Mouse (Mus musculus) limb, embryonic 15.5 days (tissue): ENCODE results near the gene AC124502.3. TPM values are rescaled to one million over a fixed set of nuclear protein-coding genes. Genes with fewer than 3 reads are reported as not detected.
A peak's percentile ranks its signal among the peaks of the same experiment; 100 is the strongest.

ENCODE experiments used
- ATAC-seq: fragments of 200-750 bp; cut with Nextera tagmentation; 2 replicates; pipeline ENCODE4 v1.8.0; 2017; ENCODE audit warnings: low read depth, moderate TSS enrichment; ENCODE audit not compliant: insufficient number of reproducible peaks, low FRiP score, low TSS enrichment
- H3K27ac ChIP-seq: fragments of 300-500 bp; sonication (generic); 2 replicates; pipeline ENCODE4 v1.5.1; 2015; ENCODE audit warnings: moderate library complexity, mild to moderate bottlenecking, inconsistent platforms
- H3K27me3 ChIP-seq: fragments of 300-500 bp; sonication (generic); 2 replicates; pipeline ENCODE4 v1.6.1; 2015; ENCODE audit warnings: inconsistent platforms
- H3K36me3 ChIP-seq: fragments of 300-500 bp; sonication (generic); 2 replicates; pipeline ENCODE4 v1.6.1; 2015; ENCODE audit warnings: inconsistent platforms
- H3K4me1 ChIP-seq: fragments of 300-500 bp; sonication (generic); 2 replicates; pipeline ENCODE4 v1.6.1; 2015; ENCODE audit warnings: inconsistent platforms
- H3K4me2 ChIP-seq: fragments of 300-500 bp; sonication (generic); 2 replicates; pipeline ENCODE4 v1.6.1; 2015; ENCODE audit warnings: mild to moderate bottlenecking, inconsistent platforms
- H3K4me3 ChIP-seq: fragments of 300-500 bp; sonication (generic); 2 replicates; pipeline ENCODE4 v1.5.1; 2015; ENCODE audit warnings: mild to moderate bottlenecking, inconsistent platforms
- H3K9ac ChIP-seq: fragments of 300-500 bp; sonication (generic); 2 replicates; pipeline ENCODE4 v1.6.1; 2015; ENCODE audit warnings: inconsistent platforms
- H3K9me3 ChIP-seq: fragments of 300-500 bp; sonication (generic); 2 replicates; pipeline ENCODE4 v1.6.1; 2016; ENCODE audit warnings: inconsistent platforms
- whole genome bisulfite sequencing: fragments of 180-500 bp; shearing (Covaris S2); methylation state at CpG from one replicate; pipeline ENCODE4 v1.1.7; 2015; 5-methylcytosine and 5-hydroxymethylcytosine counted together
- polyA plus RNA-seq: library from polyadenylated mRNA; unstranded; fragments of >200 nt; fragmentation: Nextera tagmentation; extraction: Ambion mirVana; gene quantifications from 2 replicates; pipeline ENCODE4 v1.2.1, GENCODE M21; 2015

Gene AC124502.3
- polyA plus RNA-seq, 1 experiment from 2014 or later = 2.5 TPM

- H3K4me1 ChIP-seq = peaks cover 61% of the 10 kb centered on the region
- no peak overlapping the region for H3K4me3 ChIP-seq
- ATAC-seq = no peak
- no peaks in the 10 kb centered on the region for H3K9me3 ChIP-seq
- peak overlapping the region; percentile 31; the same call in 1 of the 2 replicates for H3K4me2 ChIP-seq
- WGBS = under 1% methylated on average over 21 of the region's 21 CpGs
- H3K9ac ChIP-seq = no peak overlapping the region
- no peaks in the 10 kb centered on the region for H3K27me3 ChIP-seq
- peaks cover 37% of the 10 kb centered on the region for H3K36me3 ChIP-seq
- no peak overlapping the region for H3K27ac ChIP-seq
These were observed 55.5 kb downstream of the AC124502.3 start for GRCm38 (mm10) chr19:5094243-5094632.

- Histone ChIP-seq H3K27ac (no peak overlapping the region), H3K4me1 (peaks cover 61% of the 10 kb centered on the region), H3K9ac (no peak overlapping the region), H3K27me3 (no peaks in the 10 kb centered on the region), H3K4me3 (no peak overlapping the region), H3K9me3 (no peaks in the 10 kb centered on the region), H3K36me3 (peaks cover 44% of the 10 kb centered on the region), H3K4me2 (peak overlapping the region; percentile 31; the same call in 1 of the 2 replicates)
- WGBS = 41% methylated on average over 11 of the region's 11 CpGs
- ATAC-seq = no peak
These were observed 56.2 kb downstream of the AC124502.3 start for GRCm38 (mm10) chr19:5094746-5095417.

GRCm38 (mm10) chr19:5095887-5096474 lies 57.3 kb downstream of the AC124502.3 start:
- WGBS = 8% methylated on average over 9 of the region's 9 CpGs
- no peak overlapping the region for H3K4me2 ChIP-seq
- no peaks in the 10 kb centered on the region for H3K9me3 ChIP-seq
- H3K4me3 ChIP-seq = no peak overlapping the region
- H3K4me1 ChIP-seq = peaks cover 63% of the 10 kb centered on the region
- H3K36me3 ChIP-seq = peaks cover 47% of the 10 kb centered on the region
- no peak for ATAC-seq
- no peak overlapping the region for H3K27ac ChIP-seq
- no peaks in the 10 kb centered on the region for H3K27me3 ChIP-seq
- H3K9ac ChIP-seq = no peak overlapping the region

GRCm38 (mm10) chr19:5097521-5098362 lies 59.1 kb downstream of the AC124502.3 start:
- no peaks in the 10 kb centered on the region for H3K27me3 ChIP-seq
- peak overlapping the region; percentile 68 for H3K4me3 ChIP-seq
- H3K4me1 ChIP-seq = peaks cover 63% of the 10 kb centered on the region
- H3K36me3 ChIP-seq = peaks cover 46% of the 10 kb centered on the region
- peak overlapping the region; percentile 99 for H3K4me2 ChIP-seq
- peak overlapping the region; percentile 71 for H3K27ac ChIP-seq
- no peak for ATAC-seq
- H3K9me3 ChIP-seq = no peaks in the 10 kb centered on the region
- 7% methylated on average over 31 of the region's 31 CpGs for WGBS
- H3K9ac ChIP-seq = peak overlapping the region; percentile 80

GRCm38 (mm10) chr19:5098363-5099143 lies 59.9 kb downstream of the AC124502.3 start, which contains the start of gene Cnih2:
Cnih2 (minus strand) TSS chr19:5098521.
- Histone ChIP-seq H3K4me1 (peaks cover 63% of the 10 kb centered on the region), H3K27ac (peak within 1 kb of the TSS; percentile 71), H3K27me3 (no peaks in the 10 kb centered on the region), H3K9me3 (no peaks in the 10 kb centered on the region), H3K4me3 (peak within 1 kb of the TSS; percentile 68), H3K9ac (peak within 1 kb of the TSS; percentile 80), H3K4me2 (peak within 1 kb of the TSS; percentile 99), H3K36me3 (peaks cover 46% of the 10 kb centered on the region)
- 1% methylated on average over 38 of the region's 48 CpGs for WGBS
- peak; percentile 56; the same call in 1 of the 2 replicates for ATAC-seq

Other genes with a start within 250 kb of the AC124502.3 start
- 60.3 and 63.0 TPM in 2 replicates for gene Rbm4, start 245.0 kb upstream of the AC124502.3 start, polyA plus RNA-seq
- 31.2 and 31.5 TPM in 2 replicates for gene Gm21992, start 227.3 kb upstream of the AC124502.3 start, polyA plus RNA-seq
- 70.3 and 70.7 TPM in 2 replicates for gene Rbm14, start 227.3 kb upstream of the AC124502.3 start, polyA plus RNA-seq
- 63.7 and 63.9 TPM in 2 replicates for gene Ccs, start 199.6 kb upstream of the AC124502.3 start, polyA plus RNA-seq
- gene Ccdc87, start 199.5 kb upstream of the AC124502.3 start, polyA plus RNA-seq = 0.16 TPM in 1 of 2 replicates, not detected in the other
- gene Ctsf, start 183.8 kb upstream of the AC124502.3 start, polyA plus RNA-seq = 48.6 and 49.4 TPM in 2 replicates
- gene Actn3, start 161.0 kb upstream of the AC124502.3 start, polyA plus RNA-seq = 9.5 and 14.1 TPM in 2 replicates
- 9.9 and 11.4 TPM in 2 replicates for gene Zdhhc24, start 160.2 kb upstream of the AC124502.3 start, polyA plus RNA-seq
- 3.0 and 3.3 TPM in 2 replicates for gene Bbs1, start 132.3 kb upstream of the AC124502.3 start, polyA plus RNA-seq
- 127 and 135 TPM in 2 replicates for gene Dpp3, start 110.6 kb upstream of the AC124502.3 start, polyA plus RNA-seq
- 2.6 and 4.0 TPM in 2 replicates for gene Peli3, start 95.8 kb upstream of the AC124502.3 start, polyA plus RNA-seq
- 80.5 and 83.4 TPM in 2 replicates for gene Mrpl11, start 76.7 kb upstream of the AC124502.3 start, polyA plus RNA-seq
- not detected in 2 replicates for gene Npas4, start 48.6 kb upstream of the AC124502.3 start, polyA plus RNA-seq
- 4.4 and 5.2 TPM in 2 replicates for gene Slc29a2, start 15.0 kb upstream of the AC124502.3 start, polyA plus RNA-seq
- gene B4gat1, start 65 bp upstream of the AC124502.3 start, polyA plus RNA-seq = 45.1 and 47.9 TPM in 2 replicates
- 41.6 and 42.4 TPM in 2 replicates for gene Brms1, start 2.5 kb downstream of the AC124502.3 start, polyA plus RNA-seq
- gene Rin1, start 11.6 kb downstream of the AC124502.3 start, polyA plus RNA-seq = 2.6 and 3.2 TPM in 2 replicates
- gene Cd248, start 29.2 kb downstream of the AC124502.3 start, polyA plus RNA-seq = 95.9 and 117 TPM in 2 replicates
- gene Tmem151a, start 46.6 kb downstream of the AC124502.3 start, polyA plus RNA-seq = 1.0 and 2.2 TPM in 2 replicates
- gene Yif1a, start 49.6 kb downstream of the AC124502.3 start, polyA plus RNA-seq = 126 and 140 TPM in 2 replicates
- 17.6 and 26.3 TPM in 2 replicates for gene Cnih2, start 59.6 kb downstream of the AC124502.3 start, polyA plus RNA-seq
- gene Rab1b, start 68.2 kb downstream of the AC124502.3 start, polyA plus RNA-seq = 239 and 270 TPM in 2 replicates
- 13.0 and 16.9 TPM in 2 replicates for gene Klc2, start 79.7 kb downstream of the AC124502.3 start, polyA plus RNA-seq
- gene Pacs1, start 234.2 kb downstream of the AC124502.3 start, polyA plus RNA-seq = 19.9 and 23.7 TPM in 2 replicates